Mouse (Mus musculus) large intestine, adult 2 months (tissue): ENCODE measurements around the gene Cic. TPM values are rescaled to one million over a fixed set of nuclear protein-coding genes. Genes with fewer than 3 reads are reported as not detected.
"Not testable (repeated sequence)": the region's sequence is repeated elsewhere in the genome, so short reads cannot be mapped to it uniquely, and the experiment has no call there.

ENCODE experiments used
- DNase-seq: peaks from one replicate; pipeline ENCODE4 v3.0.0-alpha.2; 2012; ENCODE audit warnings: low read depth, low spot score
- WGBS: fragments of 180-500 bp; shearing (Covaris S2); methylation state at CpG from one replicate; pipeline ENCODE4 v1.1.7; 2018; 5-methylcytosine and 5-hydroxymethylcytosine counted together
- polyA plus RNA-seq: library from polyadenylated mRNA; depleted of rRNA; stranded (reverse); fragments of >200 nt; gene quantifications from 2 replicates; pipeline ENCODE4 v1.2.3, GENCODE M21; 2012; rRNA removed

The Cic gene
- polyA plus RNA-seq, 1 experiment = 44.3 TPM

- 70% methylated on average over 2 of the region's 2 CpGs for WGBS
Measured at GRCm38 (mm10) chr7:25323219-25323618, 55.7 kb downstream of the Cic start.

DNA sequence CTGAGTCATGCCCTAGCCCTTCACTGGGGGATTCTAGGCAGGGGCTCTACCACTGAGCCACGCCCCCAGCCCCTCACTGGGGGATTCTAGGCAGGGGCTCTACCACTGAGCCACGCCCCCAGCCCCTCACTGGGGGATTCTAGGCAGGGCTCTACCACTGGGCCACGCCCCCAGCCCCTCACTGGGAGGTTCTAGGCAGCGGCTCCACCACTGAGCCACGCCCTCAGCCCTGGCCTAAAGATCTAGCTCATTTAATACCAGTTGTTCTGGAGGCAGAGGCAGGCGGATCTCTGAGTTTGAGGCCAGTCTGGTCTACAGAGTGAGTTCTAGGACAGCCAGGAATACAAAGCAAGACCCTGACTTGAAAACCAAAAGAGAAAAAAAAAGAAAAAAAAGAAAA lies 57.9 kb downstream of the Cic start:
- WGBS = 81% methylated on average over 6 of the region's 6 CpGs
- not testable (repeated sequence) for DNase-seq

More at GRCm38 (mm10) chr7:25323219-25323618, 55.7 kb downstream of the Cic start:
- no peak for DNase-seq

DNA sequence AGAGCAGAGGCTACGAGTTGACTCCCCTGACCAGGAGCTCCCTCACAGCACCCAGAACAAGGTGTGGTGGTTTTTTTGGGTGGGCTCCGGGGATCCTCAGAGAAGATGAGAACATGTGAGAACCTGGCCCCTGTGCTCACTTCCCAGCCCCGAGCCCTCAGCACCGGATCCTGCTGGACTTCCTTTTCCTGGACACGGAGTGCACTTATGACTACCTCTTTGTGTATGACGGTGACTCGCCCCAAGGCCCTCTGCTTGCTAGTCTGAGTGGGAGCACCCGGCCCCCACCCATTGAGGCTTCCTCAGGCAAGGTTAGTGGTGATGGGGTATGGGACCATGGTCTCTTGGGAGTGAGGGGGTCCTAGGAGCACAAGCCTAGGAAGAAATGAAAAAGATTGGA lies 58.7 kb downstream of the Cic start:
- DNase-seq = no peak
- 75% methylated on average over 8 of the region's 8 CpGs for WGBS

DNA sequence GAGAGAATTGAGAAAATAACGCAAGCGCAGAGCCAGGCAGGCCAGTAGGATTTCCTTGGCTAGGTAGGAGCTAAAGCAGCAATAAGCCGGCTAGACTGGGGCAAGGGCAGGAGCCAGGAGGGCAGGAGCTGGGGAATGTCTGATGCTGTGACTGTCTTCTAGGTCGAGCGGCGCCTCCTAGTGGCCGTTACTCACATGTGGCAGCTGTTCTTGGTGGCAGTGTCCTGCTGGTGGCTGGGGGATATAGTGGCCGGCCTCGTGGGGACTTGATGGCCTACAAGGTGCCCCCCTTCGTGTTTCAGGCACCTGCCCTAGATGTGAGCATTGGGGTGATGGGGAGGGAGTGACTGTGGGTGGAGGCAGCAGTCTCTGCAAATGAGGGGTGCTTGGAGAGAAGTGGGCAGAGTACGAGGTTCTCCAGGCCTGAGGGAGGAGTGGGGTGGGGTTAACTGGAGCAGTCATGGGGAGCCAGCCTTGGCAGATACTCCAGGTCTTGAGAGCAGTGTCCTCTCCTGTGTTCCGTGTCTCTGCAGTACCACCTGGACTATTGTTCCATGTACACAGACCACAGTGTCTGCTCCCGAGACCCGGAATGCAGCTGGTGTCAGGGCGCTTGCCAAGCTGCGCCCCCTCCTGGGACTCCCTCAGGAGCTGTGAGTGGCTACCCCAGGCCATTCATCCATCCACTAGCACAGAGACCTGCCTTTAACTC lies 66.2 kb downstream of the Cic start:
- 42% methylated on average over 16 of the region's 16 CpGs for WGBS
- peak; percentile 14 for DNase-seq

GRCm38 (mm10) chr7:25334472-25334871 lies 67.0 kb downstream of the Cic start:
- WGBS = 85% methylated on average over 12 of the region's 12 CpGs

DNA sequence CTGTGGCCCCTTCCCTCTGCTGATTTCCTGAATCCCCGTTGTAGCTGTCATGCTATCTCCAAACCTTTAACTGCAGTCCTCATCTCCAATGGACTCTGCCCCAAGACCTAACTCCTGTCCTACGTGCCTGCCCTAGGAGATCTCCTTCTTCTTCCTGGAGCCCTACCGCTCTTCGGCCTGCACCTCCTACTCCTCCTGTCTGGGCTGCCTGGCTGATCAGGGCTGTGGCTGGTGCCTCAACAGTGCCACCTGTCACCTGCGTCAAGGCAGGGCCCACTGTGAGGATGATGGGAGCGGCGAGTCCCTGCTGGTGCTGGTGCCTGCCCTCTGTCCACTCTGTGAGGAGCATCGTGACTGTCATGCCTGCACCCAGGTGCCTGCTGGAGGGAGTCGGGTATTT lies 71.8 kb downstream of the Cic start:
- DNase-seq = no peak
- 86% methylated on average over 9 of the region's 9 CpGs for WGBS

More at GRCm38 (mm10) chr7:25334472-25334871, 67.0 kb downstream of the Cic start:
- DNase-seq = no peak

GRCm38 (mm10) chr7:25341000-25341784 lies 73.7 kb downstream of the Cic start:
- WGBS = 81% methylated on average over 20 of the region's 20 CpGs
- no peak for DNase-seq

Other genes with a start within 250 kb of the Cic start
- gene Grik5, start 195.4 kb upstream of the Cic start, polyA plus RNA-seq = 6.4 and 8.7 TPM in 2 replicates
- 16.8 and 20.6 TPM in 2 replicates for gene Zfp574, start 195.1 kb upstream of the Cic start, polyA plus RNA-seq
- 2.6 and 3.9 TPM in 2 replicates for gene Pou2f2, start 88.0 kb upstream of the Cic start, polyA plus RNA-seq
- 52.6 and 66.0 TPM in 2 replicates for gene Dedd2, start 47.1 kb upstream of the Cic start, polyA plus RNA-seq
- gene Zfp526, start 46.3 kb upstream of the Cic start, polyA plus RNA-seq = 4.2 and 7.1 TPM in 2 replicates
- 95.8 and 123 TPM in 2 replicates for gene Gsk3a, start 29.9 kb upstream of the Cic start, polyA plus RNA-seq
- gene Erf, start 16.9 kb upstream of the Cic start, polyA plus RNA-seq = 15.3 and 19.4 TPM in 2 replicates
- gene Pafah1b3, start 30.3 kb downstream of the Cic start, polyA plus RNA-seq = 173 and 176 TPM in 2 replicates
- not detected in 2 replicates for gene Prr19, start 33.7 kb downstream of the Cic start, polyA plus RNA-seq
- 0.19 and 0.21 TPM in 2 replicates for gene Tmem145, start 38.4 kb downstream of the Cic start, polyA plus RNA-seq
- 11.6 and 14.3 TPM in 2 replicates for gene Megf8, start 49.5 kb downstream of the Cic start, polyA plus RNA-seq
- not detected in 2 replicates for gene Cnfn, start 102.0 kb downstream of the Cic start, polyA plus RNA-seq
- 46.9 and 90.5 TPM in 2 replicates for gene Lipe, start 131.0 kb downstream of the Cic start, polyA plus RNA-seq
- 0.20 TPM in 1 of 2 replicates, not detected in the other for gene Cxcl17, start 145.2 kb downstream of the Cic start, polyA plus RNA-seq
- 658 and 768 TPM in 2 replicates for gene Ceacam1, start 209.9 kb downstream of the Cic start, polyA plus RNA-seq